Mouse (Mus musculus) lung, postnatal 0 days (tissue): ENCODE measurements around the gene Ptpn1. TPM values are rescaled to one million over a fixed set of nuclear protein-coding genes. Genes with fewer than 3 reads are reported as not detected.

Experiments used
- ATAC-seq: fragments of 200-750 bp; cut with Nextera tagmentation; 2 replicates; pipeline ENCODE4 v1.8.0; 2017; ENCODE audit warnings: moderate library complexity
- DNase-seq: peaks from one replicate; pipeline ENCODE4 v3.0.0-alpha.2; 2016; ENCODE audit warnings: low spot score
- H3K27ac ChIP-seq: fragments of 300-500 bp; sonication (generic); 2 replicates; pipeline ENCODE4 v1.5.1; 2014; ENCODE audit warnings: antibody characterized with exemption, mild to moderate bottlenecking, low read length, mixed read lengths
- H3K27me3 ChIP-seq: fragments of 300-500 bp; sonication (generic); replicated peaks from 2 replicates; pipeline ENCODE4 v1.6.1; 2014; ENCODE audit warnings: low read length, mixed read lengths; ENCODE audit not compliant: insufficient read depth
- H3K36me3 ChIP-seq: fragments of 300-500 bp; sonication (generic); 2 replicates; pipeline ENCODE4 v1.6.1; 2014; ENCODE audit warnings: low read length, mixed read lengths; ENCODE audit not compliant: insufficient read depth
- H3K4me1 ChIP-seq: fragments of 300-500 bp; sonication (generic); 2 replicates; pipeline ENCODE4 v1.6.1; 2014; ENCODE audit warnings: antibody characterized with exemption, low read depth, low read length, mixed read lengths; ENCODE audit not compliant: insufficient read depth
- H3K4me2 ChIP-seq: fragments of 300-500 bp; sonication (generic); replicated peaks from 2 replicates; pipeline ENCODE4 v1.6.1; 2014; ENCODE audit warnings: low read depth, mild to moderate bottlenecking, low read length, moderate library complexity, mixed read lengths
- H3K4me3 ChIP-seq: fragments of 300-500 bp; sonication (generic); 2 replicates; pipeline ENCODE4 v1.5.1; 2014; ENCODE audit warnings: low read depth, low read length
- H3K9ac ChIP-seq: fragments of 300-500 bp; sonication (generic); replicated peaks from 2 replicates; pipeline ENCODE4 v1.6.1; 2014; ENCODE audit warnings: low read depth, mild to moderate bottlenecking
- H3K9me3 ChIP-seq: fragments of 300-500 bp; sonication (generic); 2 replicates; pipeline ENCODE4 v1.6.1; 2016; ENCODE audit warnings: low read length, mixed read lengths
- CTCF ChIP-seq: IDR thresholded peaks from 2 replicates; pipeline ENCODE4 v1.5.1; 2016; ENCODE audit warnings: antibody characterized with exemption, mild to moderate bottlenecking
- EP300 ChIP-seq: IDR thresholded peaks from 2 replicates; pipeline ENCODE4 v1.6.1; 2016; ENCODE audit warnings: antibody characterized with exemption, mild to moderate bottlenecking, control low read depth
- WGBS: fragments of 180-500 bp; shearing (Covaris S2); extraction: QIAGEN DNeasy Blood & Tissue Kit; methylation state at CpG from one replicate; pipeline ENCODE4 v1.1.7; 2014; 5-methylcytosine and 5-hydroxymethylcytosine counted together
- polyA plus RNA-seq: library from polyadenylated mRNA; unstranded; fragments of >200 nt; fragmentation: Nextera tagmentation; extraction: Ambion mirVana; gene quantifications from 2 replicates; pipeline ENCODE4 v1.2.1, GENCODE M21; 2015

Ptpn1 gene
- polyA plus RNA-seq, 1 experiment from 2014 or later: 81.2 TPM

GRCm38 (mm10) chr2:168025174-168025573 lies 93.3 kb downstream of the Ptpn1 start:
- H3K27ac ChIP-seq: peak overlapping the region; percentile 68
- no peaks in the 10 kb centered on the region for H3K27me3 ChIP-seq
- DNase-seq (peak; percentile 84), ATAC-seq (peak; percentile 86)
- 0 out of 2 replicates have a peak, but pooled peaks cover 2% of the 10 kb centered on the region for H3K9me3 ChIP-seq
- H3K4me3 ChIP-seq: no peak overlapping the region
- 46% methylated on average over 12 of the region's 12 CpGs for WGBS
- H3K36me3 ChIP-seq: no peaks in the 10 kb centered on the region
- H3K9ac ChIP-seq: no peak overlapping the region
- no peaks in the 10 kb centered on the region for H3K4me1 ChIP-seq
- H3K4me2 ChIP-seq: no peak overlapping the region
- TF ChIP-seq CTCF (no peak), EP300 (0 out of 2 replicates have a peak, but pooled peaks have one; percentile 33)

- 89% methylated on average over 8 of the region's 8 CpGs for whole genome bisulfite sequencing
- 0 out of 2 replicates have a peak, but pooled peaks cover 2% of the 10 kb centered on the region for H3K9me3 ChIP-seq
- no peak overlapping the region for H3K4me2 ChIP-seq
- H3K36me3 ChIP-seq: no peaks in the 10 kb centered on the region
- TF ChIP-seq CTCF: peak; percentile 64
- TF ChIP-seq EP300: no peak
- H3K9ac ChIP-seq: no peak overlapping the region
- no peaks in the 10 kb centered on the region for H3K4me1 ChIP-seq
- DNase-seq: no peak
- ATAC-seq: no peak
- H3K27ac ChIP-seq: peak overlapping the region; percentile 68
- H3K4me3 ChIP-seq: no peak overlapping the region
- H3K27me3 ChIP-seq: no peaks in the 10 kb centered on the region
Observed at GRCm38 (mm10) chr2:168025882-168026281, 94.0 kb downstream of the Ptpn1 start.

- WGBS: 10% methylated on average over 3 of the region's 3 CpGs
- ATAC-seq: peak; percentile 48
- TF ChIP-seq CTCF: no peak
- TF ChIP-seq EP300: peak; percentile 58
- Histone ChIP-seq H3K36me3 (no peaks in the 10 kb centered on the region), H3K4me2 (no peak overlapping the region), H3K9ac (no peak overlapping the region), H3K4me3 (no peak overlapping the region), H3K27me3 (no peaks in the 10 kb centered on the region), H3K9me3 (0 out of 2 replicates have a peak, but pooled peaks cover 2% of the 10 kb centered on the region), H3K4me1 (no peaks in the 10 kb centered on the region), H3K27ac (no peak overlapping the region)
- DNase-seq: peak; percentile 76
Observed at GRCm38 (mm10) chr2:168026467-168026866, 94.6 kb downstream of the Ptpn1 start.

- H3K27ac ChIP-seq: no peak overlapping the region
- H3K9me3 ChIP-seq: 0 out of 2 replicates have a peak, but pooled peaks cover 2% of the 10 kb centered on the region
- DNase-seq: no peak
- no peak for ATAC-seq
- no peaks in the 10 kb centered on the region for H3K4me1 ChIP-seq
- no peak overlapping the region for H3K4me3 ChIP-seq
- TF ChIP-seq CTCF (peak; percentile 30), EP300 (no peak)
- H3K27me3 ChIP-seq: no peaks in the 10 kb centered on the region
- 96% methylated on average over 3 of the region's 3 CpGs for WGBS
- no peak overlapping the region for H3K9ac ChIP-seq
- H3K4me2 ChIP-seq: no peak overlapping the region
- H3K36me3 ChIP-seq: no peaks in the 10 kb centered on the region
Observed at GRCm38 (mm10) chr2:168028376-168028775, 96.5 kb downstream of the Ptpn1 start.

Other genes with a start within 250 kb of the Ptpn1 start
- gene Cebpb, start 243.1 kb upstream of the Ptpn1 start, polyA plus RNA-seq: 108 and 122 TPM in 2 replicates
- 51.7 and 55.1 TPM in 2 replicates for gene Tmem189, start 242.2 kb upstream of the Ptpn1 start, polyA plus RNA-seq
- 1.00 and 1.1 TPM in 2 replicates for gene Ripor3, start 78.6 kb downstream of the Ptpn1 start, polyA plus RNA-seq
- 47.2 and 50.5 TPM in 2 replicates for gene Pard6b, start 148.9 kb downstream of the Ptpn1 start, polyA plus RNA-seq